Mouse (Mus musculus) testis, adult 2 months (tissue): ENCODE data around the gene Dlx3.

Source experiments
- CTCF ChIP-seq: fragments of 200-500 bp; IDR thresholded peaks from 2 replicates; pipeline ENCODE4 v1.5.1; 2012; ENCODE audit warnings: low read depth, mild to moderate bottlenecking, inconsistent platforms, low read length, moderate library complexity; ENCODE audit not compliant: control insufficient read depth, insufficient read depth, insufficient replicate concordance
- POLR2A ChIP-seq: fragments of 200-500 bp; IDR thresholded peaks from 2 replicates; pipeline ENCODE4 v1.6.1; 2012; ENCODE audit warnings: low read depth, mild to moderate bottlenecking, inconsistent platforms, low read length, moderate library complexity; ENCODE audit not compliant: control insufficient read depth

DNA sequence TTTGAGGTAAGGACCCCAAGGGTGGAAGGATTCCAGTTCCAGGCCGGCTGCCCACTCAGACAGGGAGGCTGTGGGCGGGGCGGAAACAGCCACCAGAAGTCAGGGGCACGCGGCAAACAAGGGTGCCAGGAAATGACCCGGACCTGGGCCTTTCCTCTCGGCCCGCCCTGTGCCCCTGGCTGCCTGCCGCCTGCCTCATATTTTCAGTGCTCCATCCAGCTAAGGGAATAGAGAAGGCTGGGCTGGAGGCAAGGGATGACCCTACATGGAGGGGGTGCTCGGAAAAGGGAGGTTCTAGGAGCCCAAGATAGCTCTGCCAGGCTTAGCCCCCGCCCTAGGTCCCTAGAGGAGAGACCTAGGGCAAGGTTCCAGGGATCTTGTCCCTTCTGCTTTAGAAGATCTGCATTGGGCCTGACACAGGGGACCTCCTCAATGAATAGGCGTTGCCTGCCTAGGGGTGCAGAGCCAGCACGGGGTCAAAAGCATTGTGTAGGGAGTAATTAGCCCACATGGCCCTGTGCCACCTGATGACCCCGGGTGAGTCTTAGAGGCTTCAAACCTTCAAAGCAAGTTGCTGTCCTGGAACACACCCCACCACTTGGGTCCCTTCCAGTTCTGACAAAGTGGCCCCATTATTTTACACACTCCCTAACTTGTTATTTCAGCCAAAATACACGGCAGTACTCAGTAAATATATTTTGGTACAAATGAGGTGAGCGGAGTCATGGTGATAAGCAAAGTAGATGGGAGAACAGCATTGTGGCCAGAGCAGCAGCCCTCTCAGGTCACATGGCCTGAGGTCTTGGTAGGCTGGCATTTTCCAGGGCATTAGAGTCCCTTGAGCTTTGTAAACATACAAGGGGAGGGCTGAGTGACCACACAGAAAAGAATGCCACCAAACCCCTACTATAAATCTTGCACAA, 30.8 kb upstream of the Dlx3 start:
- no peak for TF ChIP-seq CTCF
- TF ChIP-seq POLR2A, result no peak
